Mouse (Mus musculus) midbrain, embryonic 16.5 days (tissue): Measurements from ENCODE around the gene Snx29. TPM values are rescaled to one million over a fixed set of nuclear protein-coding genes. Genes with fewer than 3 reads are reported as not detected.

Source experiments
- ATAC-seq: fragments of 200-750 bp; cut with Nextera tagmentation; 2 replicates; pipeline ENCODE4 v1.8.0; 2017; ENCODE audit warnings: moderate TSS enrichment
- H3K27ac ChIP-seq: fragments of 300-500 bp; sonication (generic); 2 replicates; pipeline ENCODE4 v1.5.1; 2014; ENCODE audit warnings: mild to moderate bottlenecking, low read length, mixed read lengths
- H3K27me3 ChIP-seq: fragments of 300-500 bp; sonication (generic); 2 replicates; pipeline ENCODE4 v1.6.1; 2014; ENCODE audit warnings: low read depth, low read length, mixed read lengths; ENCODE audit not compliant: control insufficient read depth, insufficient read depth
- H3K36me3 ChIP-seq: fragments of 300-500 bp; sonication (generic); 2 replicates; pipeline ENCODE4 v1.6.1; 2014; ENCODE audit warnings: mild to moderate bottlenecking, low read length, moderate library complexity, mixed read lengths; ENCODE audit not compliant: control insufficient read depth, insufficient read depth
- H3K4me1 ChIP-seq: fragments of 300-500 bp; sonication (generic); 2 replicates; pipeline ENCODE4 v1.6.1; 2014; ENCODE audit warnings: mild to moderate bottlenecking, low read length, mixed read lengths; ENCODE audit not compliant: control insufficient read depth, insufficient read depth
- H3K4me2 ChIP-seq: fragments of 300-500 bp; sonication (generic); 2 replicates; pipeline ENCODE4 v1.6.1; 2014; ENCODE audit warnings: mild to moderate bottlenecking, low read length, mixed read lengths
- H3K4me3 ChIP-seq: fragments of 300-500 bp; sonication (generic); 2 replicates; pipeline ENCODE4 v1.5.1; 2014; ENCODE audit warnings: low read depth, mild to moderate bottlenecking, low read length, moderate library complexity, mixed read lengths
- H3K9ac ChIP-seq: fragments of 300-500 bp; sonication (generic); 2 replicates; pipeline ENCODE4 v1.6.1; 2014; ENCODE audit warnings: low read depth, low read length, mixed read lengths
- H3K9me3 ChIP-seq: fragments of 300-500 bp; sonication (generic); replicated peaks from 2 replicates; pipeline ENCODE4 v1.6.1; 2014; ENCODE audit warnings: mild to moderate bottlenecking, low read length, mixed read lengths; ENCODE audit not compliant: control insufficient read depth, poor library complexity, severe bottlenecking
- WGBS: fragments of 180-500 bp; shearing (Covaris S2); extraction: QIAGEN DNeasy Blood & Tissue Kit; methylation state at CpG from one replicate; pipeline ENCODE4 v1.1.7; 2014; 5-methylcytosine and 5-hydroxymethylcytosine counted together
- polyA plus RNA-seq: library from polyadenylated mRNA; unstranded; fragments of >200 nt; fragmentation: Nextera tagmentation; extraction: Ambion mirVana; gene quantifications from 2 replicates; pipeline ENCODE4 v1.2.1, GENCODE M21; 2015

Gene Snx29
- polyA plus RNA-seq, 1 experiment from 2014 or later, result 16.8 TPM

DNA sequence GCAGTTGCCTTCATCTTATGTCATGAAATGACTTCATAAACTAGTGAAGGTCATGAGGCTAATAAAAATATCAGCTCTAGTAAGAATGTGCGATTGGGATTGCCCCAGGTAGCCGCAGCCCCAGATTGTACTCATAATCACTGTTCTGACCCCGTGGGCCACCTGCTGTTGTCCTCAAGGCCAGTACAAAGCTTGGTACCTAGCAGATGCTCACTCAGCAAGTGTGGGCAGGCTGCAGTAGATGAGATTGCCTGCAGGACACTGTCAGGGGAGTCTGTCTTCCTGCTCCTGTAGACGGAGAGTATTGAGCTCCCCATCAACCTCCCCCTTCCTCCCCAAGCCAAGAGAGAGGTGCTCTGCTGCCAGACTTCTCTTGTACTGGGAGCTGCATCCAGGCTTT is 382.7 kb downstream of the Snx29 start:
- H3K9ac ChIP-seq, result no peak overlapping the region
- H3K27ac ChIP-seq, result no peak overlapping the region
- no peaks in the 10 kb centered on the region for H3K36me3 ChIP-seq
- no peak overlapping the region for H3K4me3 ChIP-seq
- H3K4me2 ChIP-seq, result no peak overlapping the region
- H3K27me3 ChIP-seq, result no peaks in the 10 kb centered on the region
- no peak for ATAC-seq
- H3K9me3 ChIP-seq, result no peaks in the 10 kb centered on the region
- H3K4me1 ChIP-seq, result no peaks in the 10 kb centered on the region
- WGBS, result 77% methylated on average over 4 of the region's 4 CpGs

DNA sequence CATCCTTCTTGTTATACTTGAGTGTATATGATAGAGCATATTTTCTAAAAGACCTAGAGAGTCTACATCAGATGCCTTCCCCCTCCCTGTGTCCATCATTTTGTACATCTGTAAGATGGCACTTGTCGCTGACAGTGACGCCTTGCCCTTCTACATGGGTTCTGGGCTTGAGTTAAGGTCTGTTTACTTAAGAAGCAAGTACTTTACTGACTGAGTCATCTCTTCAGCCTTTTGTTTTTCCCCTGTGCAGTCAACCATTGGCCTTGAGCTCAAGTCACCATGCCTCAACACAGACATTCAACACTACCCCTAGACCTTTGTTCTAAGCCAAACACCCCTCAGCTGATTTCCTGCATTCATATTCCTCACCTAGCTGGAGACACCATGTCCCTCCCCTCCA is 385.4 kb downstream of the Snx29 start:
- no peaks in the 10 kb centered on the region for H3K36me3 ChIP-seq
- no peaks in the 10 kb centered on the region for H3K4me1 ChIP-seq
- WGBS, result 98% methylated on average over 2 of the region's 2 CpGs
- no peak overlapping the region for H3K9ac ChIP-seq
- no peaks in the 10 kb centered on the region for H3K9me3 ChIP-seq
- H3K27ac ChIP-seq, result no peak overlapping the region
- H3K27me3 ChIP-seq, result no peaks in the 10 kb centered on the region
- no peak for ATAC-seq
- H3K4me3 ChIP-seq, result no peak overlapping the region
- no peak overlapping the region for H3K4me2 ChIP-seq

DNA sequence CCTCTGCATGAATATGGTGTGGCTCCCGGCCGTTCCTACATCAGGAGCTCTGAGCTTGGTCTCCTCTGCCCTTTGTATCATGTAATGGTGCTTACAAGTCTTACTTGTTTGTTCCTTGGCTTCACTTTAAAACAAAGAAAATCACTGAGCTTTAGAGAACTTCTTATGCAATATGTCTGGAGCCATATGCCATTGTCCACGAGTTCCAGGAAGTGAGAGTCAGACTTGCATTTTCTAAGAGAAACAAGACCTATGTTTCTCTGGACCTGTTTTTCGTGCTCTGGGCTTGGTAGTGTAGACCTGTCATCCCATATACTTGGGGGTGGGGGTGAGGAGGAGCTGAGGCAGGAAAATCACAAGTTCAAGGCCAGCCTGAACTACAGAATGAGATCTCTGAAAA is 386.7 kb downstream of the Snx29 start:
- 81% methylated on average over 4 of the region's 4 CpGs for WGBS
- Histone ChIP-seq H3K9me3 (no peaks in the 10 kb centered on the region), H3K4me3 (no peak overlapping the region), H3K4me1 (no peaks in the 10 kb centered on the region), H3K27ac (no peak overlapping the region), H3K27me3 (no peaks in the 10 kb centered on the region), H3K36me3 (no peaks in the 10 kb centered on the region), H3K4me2 (no peak overlapping the region), H3K9ac (no peak overlapping the region)
- no peak for ATAC-seq

DNA sequence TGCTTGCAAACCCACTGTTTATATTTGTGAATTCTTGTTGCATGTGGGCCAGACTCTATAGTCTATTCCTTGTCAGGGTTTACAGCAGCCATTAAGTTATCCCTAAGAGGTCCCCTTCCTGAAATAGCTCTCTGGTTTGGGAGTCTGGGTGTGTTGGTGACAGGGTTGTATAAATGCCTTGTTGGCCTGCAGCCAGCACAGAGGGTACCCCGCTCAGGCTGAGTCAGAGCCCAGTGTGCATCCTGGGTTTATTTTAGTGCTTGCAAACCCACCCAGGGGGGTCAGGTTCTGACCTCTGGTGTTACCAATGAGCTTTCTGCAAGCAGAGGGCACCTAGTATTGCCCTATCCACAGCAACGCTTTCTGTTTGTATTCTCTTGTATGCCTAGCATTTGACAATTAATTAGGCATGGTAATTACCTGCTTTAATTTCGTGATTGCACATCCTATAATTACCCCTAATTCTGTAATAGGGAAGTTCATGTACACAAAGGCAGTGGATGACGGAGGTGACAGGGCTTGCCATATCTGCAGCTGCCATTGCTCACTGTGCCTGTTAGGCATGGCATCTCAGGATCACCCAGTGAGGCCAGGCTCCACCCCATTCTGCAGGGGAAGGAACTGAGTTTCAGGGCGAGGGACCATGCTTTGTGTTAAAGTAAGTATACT is 387.4 kb downstream of the Snx29 start:
- no peaks in the 10 kb centered on the region for H3K36me3 ChIP-seq
- H3K9ac ChIP-seq, result no peak overlapping the region
- H3K4me1 ChIP-seq, result no peaks in the 10 kb centered on the region
- H3K4me3 ChIP-seq, result no peak overlapping the region
- H3K9me3 ChIP-seq, result no peaks in the 10 kb centered on the region
- WGBS, result 50% methylated on average over 5 of the region's 5 CpGs
- H3K4me2 ChIP-seq, result no peak overlapping the region
- ATAC-seq, result peak; percentile 22; the same call in 1 of the 2 replicates
- no peak overlapping the region for H3K27ac ChIP-seq
- no peaks in the 10 kb centered on the region for H3K27me3 ChIP-seq

DNA sequence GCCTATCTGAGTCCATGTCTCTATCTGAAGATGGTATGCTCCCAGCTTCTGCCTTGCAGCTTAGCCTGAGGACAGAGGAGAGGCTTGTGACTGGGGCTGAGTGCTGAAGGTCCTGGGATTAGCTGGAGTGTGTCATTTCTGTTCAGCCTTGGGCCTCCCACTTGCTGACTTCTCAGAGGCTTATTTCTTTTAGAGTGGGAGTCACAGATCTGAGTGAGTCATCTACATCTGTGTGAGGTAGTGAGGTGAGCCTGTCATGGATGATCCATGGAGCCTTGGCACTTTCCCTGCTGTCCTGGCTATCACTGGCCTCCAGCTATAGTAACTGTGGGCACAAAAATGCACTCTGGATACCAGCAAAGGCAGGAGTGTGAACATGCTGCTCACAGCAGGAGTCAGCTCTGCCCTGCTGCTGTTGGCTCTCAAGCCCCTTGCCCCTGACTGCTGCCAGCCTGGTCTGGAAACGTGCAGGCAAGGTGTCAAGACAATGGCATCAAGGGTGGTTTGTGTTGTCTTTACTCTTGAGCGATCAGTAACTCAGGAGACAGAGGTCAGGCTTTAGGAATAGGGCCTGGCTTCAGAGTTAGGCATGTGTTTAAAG is 390.7 kb downstream of the Snx29 start:
- Histone ChIP-seq H3K9ac (no peak overlapping the region), H3K27me3 (no peaks in the 10 kb centered on the region), H3K4me2 (no peak overlapping the region), H3K36me3 (no peaks in the 10 kb centered on the region), H3K4me3 (no peak overlapping the region), H3K9me3 (no peaks in the 10 kb centered on the region), H3K4me1 (no peaks in the 10 kb centered on the region), H3K27ac (no peak overlapping the region)
- WGBS, result 14% methylated on average over 2 of the region's 2 CpGs
- ATAC-seq, result no peak

DNA sequence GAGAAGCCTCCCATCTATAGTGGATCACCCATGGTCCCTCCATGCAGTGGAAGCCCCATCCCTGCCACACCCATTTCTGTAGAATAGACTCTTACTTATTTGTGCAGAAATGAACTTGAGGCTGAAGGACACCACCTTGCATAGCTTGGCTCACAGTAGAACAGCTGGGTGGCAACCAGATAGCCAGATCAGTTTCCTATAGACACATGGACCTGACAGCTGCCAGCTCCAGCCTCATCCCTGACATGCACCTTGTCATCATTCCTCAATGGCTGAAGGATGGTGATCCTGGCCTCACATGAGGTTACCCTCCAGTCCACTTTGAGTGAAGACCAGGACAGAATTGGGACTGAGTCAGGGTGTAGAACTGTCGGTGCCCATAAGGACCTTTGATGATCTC is 394.2 kb downstream of the Snx29 start:
- WGBS, result 95% methylated on average over 1 of the region's 1 CpGs
- no peak for ATAC-seq
- Histone ChIP-seq H3K9me3 (no peaks in the 10 kb centered on the region), H3K27ac (no peak overlapping the region), H3K4me3 (no peak overlapping the region), H3K9ac (no peak overlapping the region), H3K27me3 (no peaks in the 10 kb centered on the region), H3K36me3 (no peaks in the 10 kb centered on the region), H3K4me1 (no peaks in the 10 kb centered on the region), H3K4me2 (no peak overlapping the region)

DNA sequence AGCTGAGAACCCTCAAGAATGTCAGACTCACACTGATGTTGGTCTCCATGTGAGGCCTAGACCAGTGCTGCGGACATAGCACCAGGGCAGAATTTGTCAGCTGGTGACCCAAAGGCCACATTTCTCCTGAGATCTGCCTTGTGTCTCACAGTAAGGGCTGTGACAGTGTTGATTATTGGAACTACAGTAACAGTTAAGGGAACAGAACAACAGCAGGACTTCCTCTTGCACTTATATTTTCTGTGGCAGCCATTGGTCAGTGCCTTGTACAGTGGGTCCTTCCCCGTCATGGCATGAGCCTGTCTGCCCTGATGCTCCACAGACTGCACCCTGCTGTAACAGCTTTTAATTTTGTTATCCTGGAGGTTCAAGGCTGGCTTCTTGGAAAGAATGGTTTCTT is 403.2 kb downstream of the Snx29 start:
- Histone ChIP-seq H3K9ac (no peak overlapping the region), H3K4me2 (no peak overlapping the region), H3K27me3 (no peaks in the 10 kb centered on the region), H3K36me3 (no peaks in the 10 kb centered on the region), H3K9me3 (no peaks in the 10 kb centered on the region), H3K4me3 (no peak overlapping the region), H3K27ac (0 out of 2 replicates have a peak overlapping the region, but pooled peaks have one; percentile 11), H3K4me1 (0 out of 2 replicates have a peak, but pooled peaks cover 2% of the 10 kb centered on the region)
- ATAC-seq, result no peak
- WGBS, result 84% methylated on average over 2 of the region's 2 CpGs

DNA sequence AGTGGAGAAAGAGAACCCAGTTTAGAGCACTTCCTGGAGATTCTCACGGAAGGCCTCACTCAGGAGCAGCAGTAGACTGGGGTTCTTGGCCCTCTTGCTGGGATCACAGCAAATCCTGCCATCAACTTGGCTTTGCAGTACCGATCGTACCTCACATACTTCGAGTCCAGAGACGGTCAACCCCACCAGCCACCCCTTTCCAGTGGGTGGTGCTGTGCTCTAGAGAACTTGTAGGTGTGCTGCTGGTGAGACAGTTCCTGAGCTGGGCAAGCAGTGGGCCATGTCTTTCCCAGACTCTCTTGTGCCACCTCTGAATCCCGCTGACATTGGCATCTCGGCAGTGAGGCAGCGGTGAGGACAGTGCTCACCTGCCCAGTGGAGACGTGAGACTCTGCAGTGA is 404.6 kb downstream of the Snx29 start:
- ATAC-seq, result no peak
- 95% methylated on average over 9 of the region's 9 CpGs for WGBS
- H3K27me3 ChIP-seq, result no peaks in the 10 kb centered on the region
- H3K4me2 ChIP-seq, result no peak overlapping the region
- H3K4me1 ChIP-seq, result 0 out of 2 replicates have a peak, but pooled peaks cover 2% of the 10 kb centered on the region
- H3K4me3 ChIP-seq, result no peak overlapping the region
- H3K9me3 ChIP-seq, result no peaks in the 10 kb centered on the region
- no peaks in the 10 kb centered on the region for H3K36me3 ChIP-seq
- no peak overlapping the region for H3K27ac ChIP-seq
- H3K9ac ChIP-seq, result no peak overlapping the region

DNA sequence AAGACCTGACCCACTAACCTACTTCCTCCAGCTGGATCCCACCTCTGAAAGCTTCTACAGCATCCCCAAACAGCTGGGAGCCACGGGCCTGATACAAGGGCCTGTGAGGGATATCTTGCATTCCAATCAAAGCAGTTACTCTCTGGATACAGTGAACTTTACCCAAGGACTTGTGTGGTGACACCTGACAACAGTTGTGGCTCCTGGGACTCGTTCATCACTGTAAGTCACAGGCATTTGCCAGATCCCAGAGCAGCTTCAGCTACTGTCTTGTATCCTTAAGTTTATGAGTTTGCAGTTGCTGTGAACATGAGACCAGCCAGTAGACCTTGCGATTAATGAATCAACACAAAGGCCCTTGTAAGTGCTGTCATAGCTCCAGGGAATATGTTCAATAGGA is 405.4 kb downstream of the Snx29 start:
- H3K9me3 ChIP-seq, result no peaks in the 10 kb centered on the region
- no peak for ATAC-seq
- no peak overlapping the region for H3K9ac ChIP-seq
- 0 out of 2 replicates have a peak, but pooled peaks cover 2% of the 10 kb centered on the region for H3K4me1 ChIP-seq
- 84% methylated on average over 3 of the region's 3 CpGs for WGBS
- H3K4me2 ChIP-seq, result no peak overlapping the region
- H3K4me3 ChIP-seq, result no peak overlapping the region
- H3K27me3 ChIP-seq, result no peaks in the 10 kb centered on the region
- H3K27ac ChIP-seq, result no peak overlapping the region
- H3K36me3 ChIP-seq, result no peaks in the 10 kb centered on the region
